In the genomic region with DNA sequence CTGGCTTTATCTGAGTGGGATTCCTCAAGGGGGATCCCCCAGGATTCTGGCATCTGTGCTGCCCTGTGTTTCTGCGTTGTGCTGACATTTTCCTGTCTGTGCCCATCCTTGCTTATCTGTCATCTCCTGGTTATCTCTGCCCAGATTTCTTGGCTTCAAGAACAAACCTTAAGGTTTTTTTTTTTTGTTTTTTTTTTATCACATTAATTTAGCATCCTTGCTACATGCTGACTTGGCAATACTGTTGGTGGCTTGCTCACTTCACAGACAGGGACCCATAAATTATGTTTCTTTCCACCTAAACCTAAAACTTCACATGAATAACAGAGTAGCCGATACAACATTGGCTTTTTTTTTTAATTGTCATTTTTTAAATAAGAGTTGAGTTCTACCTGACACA, we compare ENCODE assay signal across 28 mouse cellular contexts.
"Had no signal": no experiment of that assay in that cellular context is flagged by ENCODE, and none has a peak within 500 bp of the region (broad histone marks: within the 10 kb centered on the region; RNA-seq: fewer than 3 reads in every experiment).

No protein-coding gene starts in this region.

- DNase-seq: gastrocnemius, postnatal 14 days; gastrocnemius, postnatal 36 days; heart, adult 11 months; heart, adult 2 months; heart, postnatal 14 days; heart, postnatal 36 days; kidney, adult 11 months; kidney, adult 2 months; kidney, adult 9 months; kidney, postnatal 14 days; kidney, postnatal 36 days; liver; liver, embryonic 13.5 days; liver, postnatal 0 days had no signal

- H3K9me3 ChIP-seq: heart, embryonic 13.5 days; heart, embryonic 15.5 days; hindbrain, embryonic 13.5 days; hindbrain, embryonic 15.5 days; kidney, embryonic 15.5 days; limb, embryonic 10.5 days; limb, embryonic 12.5 days; liver, embryonic 13.5 days; liver, embryonic 15.5 days had no signal

- H3K36me3 ChIP-seq: heart, embryonic 13.5 days; heart, embryonic 15.5 days; hindbrain, embryonic 13.5 days; hindbrain, embryonic 15.5 days; kidney, embryonic 15.5 days; limb, embryonic 10.5 days; limb, embryonic 12.5 days; liver, embryonic 13.5 days; liver, embryonic 15.5 days had no signal

- H3K4me1 ChIP-seq: hindbrain, embryonic 13.5 days; hindbrain, embryonic 15.5 days; kidney, embryonic 15.5 days; limb, embryonic 12.5 days; liver, embryonic 13.5 days; liver, embryonic 15.5 days had no signal

- H3K9ac ChIP-seq: heart, embryonic 13.5 days; heart, embryonic 15.5 days; hindbrain, embryonic 13.5 days; hindbrain, embryonic 15.5 days; kidney, embryonic 15.5 days; limb, embryonic 12.5 days; liver, embryonic 13.5 days; liver, embryonic 15.5 days; liver, postnatal 0 days had no signal

- H3K27ac ChIP-seq: heart, adult 2 months; heart, embryonic 13.5 days; heart, embryonic 15.5 days; hindbrain, embryonic 13.5 days; hindbrain, embryonic 15.5 days; hindbrain, postnatal 0 days; kidney, embryonic 15.5 days; kidney, postnatal 0 days; layer of hippocampus, adult 2 months; left cerebral cortex, adult 2 months; limb, embryonic 10.5 days; limb, embryonic 12.5 days; liver, embryonic 13.5 days; liver, embryonic 15.5 days had no signal

- H3K27me3 ChIP-seq: heart, embryonic 13.5 days; heart, embryonic 15.5 days; hindbrain, embryonic 13.5 days; hindbrain, embryonic 15.5 days; kidney, embryonic 15.5 days; limb, embryonic 12.5 days; liver, embryonic 13.5 days; liver, embryonic 15.5 days had no signal

- H3K4me2 ChIP-seq: heart, embryonic 11.5 days; heart, embryonic 13.5 days; heart, embryonic 15.5 days; hindbrain, embryonic 13.5 days; hindbrain, embryonic 15.5 days; kidney, embryonic 15.5 days; limb, embryonic 12.5 days; liver, embryonic 11.5 days; liver, embryonic 13.5 days; liver, embryonic 15.5 days had no signal

- H3K4me3 ChIP-seq: heart, adult 2 months; heart, embryonic 13.5 days; heart, embryonic 15.5 days; hindbrain, embryonic 13.5 days; hindbrain, embryonic 15.5 days; kidney, embryonic 15.5 days; layer of hippocampus, adult 2 months; left cerebral cortex, adult 2 months; limb, embryonic 10.5 days; limb, embryonic 12.5 days; liver, embryonic 13.5 days; liver, embryonic 15.5 days had no signal
